Mouse (Mus musculus): ENCODE results near the gene March8.
A peak's percentile ranks its signal among the peaks of the same experiment; 100 is the strongest.

Gene March8

DNA sequence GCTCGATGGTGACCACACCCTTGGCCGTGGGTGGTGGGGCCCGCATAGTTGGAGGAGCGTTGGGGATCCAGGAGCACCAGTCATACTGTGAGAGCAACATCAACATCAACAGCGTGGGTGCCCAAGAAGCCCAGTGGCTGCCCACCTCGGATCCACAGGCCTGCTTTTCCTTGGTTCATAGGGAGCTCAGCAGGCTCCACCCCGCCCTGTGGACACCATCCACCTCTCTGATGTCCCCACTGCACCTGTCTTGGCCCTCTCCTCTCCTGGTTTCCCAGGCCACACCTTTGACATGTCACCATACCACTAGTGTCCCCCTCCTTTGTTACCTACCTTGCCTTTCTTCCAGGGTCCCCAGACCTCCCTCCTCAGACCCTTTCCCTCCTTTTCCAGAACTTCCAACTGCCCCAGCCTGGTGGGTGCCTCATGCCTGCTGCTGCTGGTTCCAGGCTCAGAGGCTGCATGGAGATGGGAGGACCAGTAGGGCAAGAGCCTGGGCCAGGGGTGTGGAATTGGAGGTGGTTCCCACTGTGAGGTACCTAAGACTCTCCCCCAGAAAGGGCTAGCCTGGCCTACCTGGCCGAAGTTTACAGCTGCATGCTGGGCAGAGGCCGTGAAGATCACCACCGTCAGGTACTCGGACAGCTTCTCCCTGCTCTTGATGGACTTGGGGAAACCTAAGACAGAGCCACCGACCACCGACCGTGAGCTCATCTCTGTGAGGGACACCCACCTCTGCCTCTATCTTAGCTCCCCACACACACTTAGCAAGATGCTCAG is 74.9 kb downstream of the March8 start:
- no peak for DNase-seq

DNA sequence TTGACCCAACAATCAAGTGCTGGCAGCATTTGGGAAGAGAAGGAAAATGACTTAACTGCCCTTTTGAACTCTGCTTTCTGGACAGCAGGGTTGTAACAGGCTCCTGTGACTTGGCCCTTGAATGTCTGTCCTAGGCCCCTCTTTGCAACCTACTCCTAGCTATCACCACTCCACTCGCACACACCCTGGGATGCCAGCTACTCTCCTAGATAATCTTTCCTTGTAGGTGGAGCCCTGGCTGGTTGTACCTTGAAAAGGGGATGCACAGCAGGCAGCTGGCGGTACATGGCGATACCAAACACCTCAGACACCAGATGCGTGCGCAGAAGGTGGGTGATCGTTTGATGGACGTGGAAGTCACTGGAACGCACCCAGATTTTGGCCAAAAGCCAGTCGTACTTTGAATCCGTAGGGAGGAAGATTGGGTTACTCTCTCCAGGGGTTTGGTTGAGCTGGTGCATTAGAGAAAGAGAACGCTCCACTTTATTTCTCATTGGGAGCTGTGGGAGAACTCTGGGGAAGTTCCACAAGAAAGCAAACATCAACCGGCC is 77.4 kb downstream of the March8 start:
- DNase-seq, result no peak

DNA sequence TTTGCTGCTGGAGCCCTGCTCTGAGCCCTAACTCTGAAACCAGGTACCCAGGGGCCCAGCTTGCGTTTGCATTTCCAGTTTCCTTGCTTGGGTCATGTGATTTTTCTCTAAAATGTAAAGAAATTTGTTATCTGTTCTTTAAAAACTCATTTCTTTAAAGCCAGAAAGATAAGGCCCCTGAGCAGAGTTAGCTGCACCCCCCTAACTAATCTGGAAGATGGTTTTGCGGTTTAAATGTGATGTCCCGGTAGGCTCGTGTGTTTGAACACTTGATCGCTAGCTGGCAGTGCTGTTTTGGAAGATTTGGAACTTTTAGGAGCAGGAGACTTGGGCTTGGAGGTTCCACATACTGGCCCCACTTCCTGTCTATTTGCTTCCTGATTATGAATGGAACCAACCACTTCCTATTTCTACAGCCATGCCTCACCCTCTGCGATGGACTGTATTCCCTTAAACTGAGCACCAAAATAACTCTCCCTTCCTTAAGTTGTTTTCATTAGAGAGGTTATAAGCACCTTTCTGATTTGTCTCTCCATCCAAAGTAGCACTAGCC is 78.3 kb downstream of the March8 start:
- DNase-seq, result no peak

DNA sequence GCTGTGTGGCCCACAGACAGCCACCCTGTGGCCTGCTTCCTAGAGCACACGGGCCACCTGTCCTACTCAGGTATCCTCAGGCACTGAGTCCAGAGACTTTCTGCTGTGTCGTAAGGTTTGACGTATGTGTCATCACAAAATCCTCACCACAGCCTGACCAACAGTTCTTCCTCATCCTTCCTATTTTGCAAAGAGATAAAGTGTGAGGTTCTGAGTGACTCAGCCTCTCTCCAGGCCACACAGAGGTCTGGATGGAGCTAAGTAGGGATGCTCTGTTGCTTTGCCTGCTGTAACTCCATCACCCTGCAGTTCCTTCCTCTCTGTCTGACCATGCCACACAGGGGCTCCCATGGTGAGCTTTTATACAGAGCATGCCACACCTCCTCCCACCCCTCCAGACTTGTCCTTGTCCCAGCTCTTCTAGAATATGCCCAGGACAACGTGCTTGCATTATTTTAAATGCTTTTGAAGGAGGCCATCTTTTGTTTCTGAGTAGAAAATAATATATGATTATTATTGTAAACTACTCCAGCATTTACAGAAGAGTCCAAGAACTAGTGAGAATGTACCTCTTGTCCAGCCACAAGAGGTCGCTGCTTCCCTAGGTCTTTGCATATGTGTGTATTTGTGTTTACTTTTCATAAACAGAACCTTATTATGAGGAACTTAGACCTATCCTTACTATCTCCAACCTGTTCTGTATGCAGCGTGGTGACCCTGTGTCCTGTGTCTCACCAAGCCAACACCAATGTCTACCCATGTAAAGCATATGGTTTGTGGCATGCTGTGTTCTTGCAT is 79.9 kb downstream of the March8 start:
- DNase-seq, result no peak

DNA sequence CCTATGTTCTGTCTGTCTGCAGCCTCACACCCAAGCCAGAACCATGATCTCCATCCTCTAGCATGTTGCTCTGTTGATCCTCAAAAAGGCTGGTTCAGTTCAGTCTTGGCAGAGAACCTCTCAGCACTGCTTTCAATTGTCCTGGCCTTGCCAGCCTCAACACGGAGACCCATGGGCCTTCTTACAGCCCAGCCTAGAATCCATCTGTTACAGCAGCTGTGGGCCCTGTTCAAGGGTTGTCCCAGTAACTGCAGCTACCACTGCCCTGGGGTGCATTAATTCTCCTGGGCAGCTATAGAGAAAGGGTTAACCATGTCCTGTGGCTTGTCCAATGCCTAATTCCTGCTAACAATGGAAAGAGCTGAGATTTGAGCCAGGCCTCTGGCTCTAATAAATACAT is 80.7 kb downstream of the March8 start:
- no peak for DNase-seq

DNA sequence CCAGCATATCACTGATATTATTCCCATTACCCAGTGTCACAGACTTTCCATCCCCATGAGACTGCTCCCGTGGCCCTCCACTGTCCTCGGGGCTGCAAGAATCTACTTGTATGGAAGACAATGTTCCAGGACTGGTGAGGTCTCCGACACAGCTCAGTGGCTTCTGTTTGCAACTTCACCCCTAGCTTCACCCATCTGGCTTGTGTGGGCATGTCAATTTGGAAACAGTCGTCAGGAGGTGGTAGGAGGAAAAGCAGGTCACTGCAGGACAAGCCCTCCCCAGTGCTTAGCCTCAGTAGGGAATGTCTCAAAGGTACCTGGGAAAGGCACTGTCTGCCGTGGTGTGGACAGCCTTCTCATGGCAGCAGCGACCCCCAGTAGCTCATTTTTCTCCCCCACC is 81.9 kb downstream of the March8 start:
- DNase-seq, result no peak

DNA sequence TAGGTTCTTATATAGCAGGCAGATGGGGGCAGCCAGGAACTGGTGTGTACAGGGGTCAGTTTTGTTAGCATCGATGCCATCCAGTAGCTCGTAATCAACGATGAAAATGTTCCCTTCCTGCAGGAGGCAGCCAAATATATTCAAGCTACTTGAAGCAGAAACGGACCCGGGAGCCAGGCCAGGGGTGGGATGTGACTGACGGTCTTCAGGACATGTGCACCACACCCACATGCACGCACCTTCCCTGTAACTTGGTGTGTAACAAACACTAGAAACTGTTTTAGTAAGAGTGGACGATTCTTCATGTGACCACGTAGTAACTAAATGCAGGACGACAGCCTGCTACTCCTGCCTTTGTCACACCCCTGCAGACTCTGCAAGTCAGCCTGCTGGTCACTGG is 82.4 kb downstream of the March8 start:
- DNase-seq, result no peak

DNA sequence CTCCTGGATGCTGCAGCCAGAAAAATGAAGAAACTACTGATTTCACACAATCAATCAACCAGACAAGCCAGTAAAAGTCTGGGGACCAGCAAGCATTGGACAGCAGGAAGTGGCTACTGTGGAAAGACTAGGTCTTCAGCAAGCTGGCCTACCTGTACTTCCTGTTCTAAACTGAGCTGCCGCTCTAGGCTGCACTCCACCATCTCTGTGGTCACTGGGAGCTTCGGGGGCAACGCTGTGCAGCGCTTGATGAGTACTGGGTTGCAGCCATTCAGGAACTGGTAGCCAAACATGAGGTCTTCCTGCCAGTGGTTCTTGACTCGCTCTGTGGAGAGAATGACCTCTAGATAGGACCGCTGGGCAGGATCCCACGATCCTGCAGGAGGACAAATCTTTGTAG is 85.2 kb downstream of the March8 start:
- DNase-seq, result no peak

DNA sequence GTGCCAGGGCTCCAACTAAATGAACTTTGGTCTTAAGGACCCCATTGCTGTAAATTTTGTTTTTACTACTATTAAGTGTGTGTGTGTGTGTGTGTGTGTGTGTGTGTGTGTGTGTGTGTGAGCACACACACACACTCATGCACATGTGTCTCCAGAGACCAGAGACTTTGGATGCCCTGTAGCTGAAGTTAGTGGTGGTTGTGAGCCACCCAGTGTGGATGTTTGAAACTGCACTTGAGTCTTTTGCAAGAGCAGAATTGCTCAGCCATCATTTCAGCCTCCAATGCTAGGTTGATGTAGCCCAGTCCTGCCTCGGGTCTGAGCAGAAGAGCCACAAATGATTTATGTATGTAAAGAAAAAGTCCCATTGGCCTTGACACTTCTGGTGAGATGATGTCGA is 85.8 kb downstream of the March8 start:
- peak; percentile 17 for DNase-seq

DNA sequence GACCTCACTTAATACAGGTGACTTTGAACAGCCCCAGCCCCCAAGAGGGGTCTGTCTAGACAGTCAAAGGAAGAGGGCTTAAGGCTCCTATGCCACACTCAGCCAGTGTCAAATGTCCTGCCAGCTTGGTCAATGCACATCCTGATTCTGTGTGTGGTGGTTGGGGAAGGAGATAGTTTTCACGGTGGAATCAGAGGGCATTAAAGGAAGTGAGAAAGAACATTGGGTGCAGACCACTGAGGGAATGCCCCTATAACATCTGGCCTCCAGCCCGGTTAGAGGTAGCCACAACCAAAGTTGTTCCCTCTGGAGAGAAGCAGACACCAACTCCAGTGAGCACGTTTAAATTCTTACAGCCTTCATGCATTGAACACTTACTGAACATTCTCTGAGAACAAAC is 89.7 kb downstream of the March8 start:
- DNase-seq, result no peak

DNA sequence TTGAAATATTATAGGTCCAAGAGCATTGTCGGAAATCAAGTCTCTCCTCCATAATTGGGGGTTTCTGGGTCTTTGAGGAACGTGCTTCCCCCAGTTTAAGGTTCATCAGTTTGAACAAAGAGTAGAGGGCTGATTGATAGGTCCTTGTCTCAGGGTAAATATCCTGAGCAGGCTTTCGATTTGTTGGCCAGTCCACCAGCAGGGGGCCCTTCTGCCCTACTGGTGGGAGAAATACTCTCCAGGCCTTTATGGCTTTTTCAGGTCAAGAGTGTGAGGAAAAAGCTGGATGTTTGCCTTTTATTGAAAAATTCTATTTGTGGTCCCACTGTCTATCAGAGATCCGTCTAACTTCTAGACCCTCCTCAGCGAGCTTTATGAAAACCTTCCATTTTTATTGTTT is 90.5 kb downstream of the March8 start:
- peak; percentile 44 for DNase-seq

DNA sequence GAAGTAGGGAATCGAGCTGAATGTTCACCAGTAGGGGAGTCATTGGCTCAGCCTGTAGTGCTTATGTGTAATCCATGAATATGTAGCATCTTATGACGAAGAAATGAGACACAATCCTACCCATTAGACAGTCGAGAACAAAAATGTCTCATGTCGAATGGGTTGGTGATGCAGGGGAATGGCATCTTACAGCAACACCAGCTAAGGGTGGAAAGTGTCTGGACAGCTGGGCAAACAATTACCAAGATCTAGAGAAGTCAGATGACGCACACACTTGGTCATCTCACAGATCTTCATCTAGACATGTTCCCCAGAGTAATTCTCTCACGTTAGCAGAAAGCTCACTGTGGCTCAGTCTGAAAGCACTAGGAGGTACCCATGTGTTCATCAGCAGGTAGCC is 101.0 kb downstream of the March8 start:
- no peak for DNase-seq

DNA sequence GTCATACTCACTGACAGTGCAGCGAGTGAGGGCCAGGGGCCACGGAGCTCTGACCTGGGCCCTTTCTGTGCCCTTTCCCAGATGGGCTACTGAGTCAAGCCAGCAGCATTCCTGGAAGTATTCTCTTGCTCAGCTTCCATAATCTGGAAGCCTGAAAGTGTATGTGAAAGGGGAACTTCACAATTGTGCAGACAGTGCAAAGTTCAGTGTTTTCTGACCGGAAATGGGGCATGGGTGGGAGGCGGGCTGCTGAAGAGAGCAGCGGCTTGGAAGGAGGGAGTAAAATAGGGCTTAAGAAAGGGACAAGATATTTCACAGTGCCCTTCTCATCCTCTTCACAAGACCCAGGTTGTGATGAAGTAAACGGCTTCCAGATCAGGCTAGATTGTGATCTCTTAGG is 101.7 kb downstream of the March8 start:
- DNase-seq, result no peak

DNA sequence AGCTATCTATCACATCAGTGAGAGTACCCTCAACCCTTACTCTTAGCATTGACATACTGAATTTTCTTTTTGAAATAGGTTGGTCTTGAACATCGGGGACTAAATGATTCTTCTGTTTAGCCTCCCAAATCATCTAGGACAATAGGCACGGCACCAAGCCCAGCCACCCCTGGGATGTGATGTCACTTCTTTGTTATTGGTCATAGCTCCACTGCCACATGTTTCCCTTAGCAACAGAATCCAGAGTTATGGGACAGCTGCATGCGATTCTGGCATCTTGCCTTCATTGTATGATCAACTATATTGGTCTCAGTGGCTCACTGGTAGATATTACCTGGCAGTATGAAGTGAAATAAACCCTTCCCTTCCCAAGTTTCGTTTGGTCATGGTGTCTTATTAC is 102.6 kb downstream of the March8 start:
- DNase-seq, result no peak

DNA sequence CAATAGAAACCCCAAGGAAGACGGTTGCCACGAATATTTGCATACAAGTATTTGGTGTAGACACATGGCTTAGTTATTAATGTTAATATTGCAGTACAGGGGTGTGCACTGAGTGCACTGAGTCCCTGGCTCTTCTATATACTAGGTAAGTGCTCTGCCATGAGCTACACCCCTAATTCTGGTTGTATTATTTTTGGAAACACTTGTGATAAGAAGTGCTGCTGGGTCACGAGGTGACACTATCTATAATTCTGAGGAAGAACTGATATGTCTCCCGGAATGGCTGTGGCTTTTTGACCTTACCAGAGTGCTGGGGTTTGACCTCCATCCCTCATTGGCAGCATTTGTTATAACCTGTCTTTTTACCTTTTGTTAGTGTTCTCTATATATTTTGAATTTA is 103.0 kb downstream of the March8 start:
- DNase-seq, result no peak

DNA sequence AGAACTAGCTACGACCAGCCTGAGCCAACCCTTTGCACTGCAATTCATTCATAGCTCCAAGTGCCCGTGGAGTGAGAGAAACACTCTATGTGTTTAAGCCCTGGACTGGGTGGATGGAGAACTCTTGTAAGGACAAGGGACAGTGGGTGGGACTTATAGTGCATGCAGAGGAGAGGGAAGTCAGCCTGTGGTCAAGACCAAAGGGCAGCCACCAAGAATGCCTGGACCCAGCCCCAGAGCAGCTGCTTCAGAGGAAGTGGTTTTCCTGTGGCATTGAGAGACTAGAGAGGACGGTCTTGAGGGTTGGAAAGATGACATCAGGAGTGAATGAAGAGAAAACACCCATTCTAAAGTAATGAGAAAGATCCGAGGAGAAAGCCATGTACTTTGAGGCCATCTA is 118.0 kb downstream of the March8 start:
- DNase-seq, result no peak

DNA sequence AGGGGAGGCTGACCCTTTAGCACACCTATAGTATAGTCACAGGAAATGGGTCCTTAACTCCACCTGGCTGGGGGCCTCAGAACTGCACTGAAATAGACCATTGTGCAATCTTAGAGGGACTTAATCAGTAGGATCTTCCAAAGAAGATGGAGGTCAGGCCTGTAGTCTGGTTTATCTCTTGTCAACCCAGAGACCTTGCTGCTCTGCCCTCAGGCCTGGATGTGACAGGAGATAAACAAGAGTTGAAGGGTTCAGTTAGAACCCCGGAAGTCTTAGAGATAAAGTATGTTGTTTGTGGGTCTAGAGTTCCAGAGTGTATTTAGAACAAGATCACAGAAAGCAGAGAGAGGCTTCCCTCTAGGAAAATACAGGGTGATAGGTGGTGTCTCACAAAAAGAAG is 118.7 kb downstream of the March8 start:
- no peak for DNase-seq

DNA sequence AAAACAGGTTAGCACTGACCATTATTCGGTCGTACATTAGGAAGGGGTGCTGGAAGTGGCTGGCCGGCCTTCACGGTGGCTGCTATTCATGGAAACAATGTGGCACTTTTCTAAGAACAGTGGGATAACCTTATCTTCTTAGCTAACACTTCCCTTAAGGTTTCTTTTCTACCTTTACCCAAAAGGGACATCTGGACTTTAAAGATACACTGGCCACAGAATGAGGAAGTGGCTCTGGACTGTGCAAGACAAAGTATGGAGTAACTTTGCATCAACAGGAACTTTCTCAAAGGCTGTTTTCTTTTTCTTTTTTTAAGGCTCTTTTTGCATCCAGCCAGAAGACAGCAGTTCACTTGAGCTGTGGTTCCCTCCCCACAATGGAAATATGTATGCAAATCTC is 120.9 kb downstream of the March8 start:
- DNase-seq, result no peak

Measured in embryo, embryonic 11 days (tissue).